Mouse (Mus musculus) brain, embryonic 18.5 days (tissue): ENCODE data around the gene A3galt2.

Experiments
- DNase-seq: peaks from one replicate; pipeline ENCODE4 v3.0.0-alpha.2; 2012; ENCODE audit warnings: low read depth, low spot score

The A3galt2 gene

DNA sequence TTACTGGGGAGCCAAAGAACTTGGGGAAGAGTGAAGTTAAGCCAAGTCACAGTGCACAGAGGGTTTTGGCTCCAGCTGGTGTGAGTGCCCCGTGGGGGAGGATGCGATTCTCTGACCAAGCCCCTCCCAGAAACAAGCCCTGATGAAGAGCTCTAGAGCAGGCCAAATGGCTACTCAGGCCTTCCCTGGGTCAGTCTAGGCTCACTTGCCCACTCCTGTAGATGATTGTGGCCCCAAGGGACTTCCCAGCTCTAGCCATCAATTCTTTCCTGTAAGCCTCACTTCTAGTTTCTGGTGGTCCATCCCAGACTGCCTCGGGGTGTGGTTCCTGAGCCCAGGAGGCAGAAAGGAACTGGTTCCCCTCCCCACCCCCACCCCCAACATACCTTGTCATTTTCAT is at the start of gene A3galt2:
Gene A3galt2 (plus strand): TSS at position 301 of the 400 bp plus-strand sequence.
- DNase-seq = no peak

GRCm38 (mm10) chr4:128706626-128707025 is 48.5 kb upstream of the A3galt2 start:
- DNase-seq = no peak

DNA sequence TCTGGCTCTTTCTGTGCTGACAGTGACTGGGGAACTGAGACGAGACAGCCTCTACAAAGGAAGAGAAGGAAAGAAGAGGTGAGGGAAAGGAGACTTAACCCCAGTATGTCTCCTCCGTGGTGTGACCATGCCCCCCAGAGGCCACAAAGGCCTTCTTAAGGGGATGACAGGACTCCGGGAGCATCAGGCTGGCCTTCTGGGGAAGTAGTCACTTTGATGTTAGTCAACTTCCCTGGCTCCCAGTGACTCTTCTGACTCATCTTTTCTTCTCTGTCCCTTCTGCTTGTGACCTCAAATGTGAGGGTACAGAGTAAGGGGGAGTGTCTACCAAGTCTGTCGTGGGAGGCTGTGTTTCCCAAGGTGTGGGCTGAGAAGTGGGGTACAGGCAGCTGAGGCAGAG is 47.8 kb upstream of the A3galt2 start:
- DNase-seq = no peak

GRCm38 (mm10) chr4:128709061-128709780 is 45.9 kb upstream of the A3galt2 start:
- no peak for DNase-seq

DNA sequence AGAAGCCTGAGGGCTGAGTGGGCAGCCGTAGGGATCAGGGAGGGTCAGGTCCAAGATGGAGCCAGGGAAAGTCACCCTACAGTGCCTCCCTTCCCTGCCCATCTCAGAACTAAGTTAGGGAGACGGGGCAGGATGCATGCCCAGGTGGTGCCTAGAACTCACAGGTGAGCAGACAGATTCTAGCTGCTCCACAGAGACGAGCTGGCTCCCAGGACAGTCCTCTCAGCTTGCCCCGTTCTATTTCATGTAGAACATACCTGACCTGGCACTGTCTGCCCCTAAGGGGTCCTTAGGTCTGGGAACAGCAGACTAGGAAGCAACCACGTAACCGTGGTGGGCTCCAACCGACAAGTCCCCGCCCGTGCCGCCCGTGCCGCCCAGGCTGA is 45.4 kb upstream of the A3galt2 start:
- DNase-seq = no peak

DNA sequence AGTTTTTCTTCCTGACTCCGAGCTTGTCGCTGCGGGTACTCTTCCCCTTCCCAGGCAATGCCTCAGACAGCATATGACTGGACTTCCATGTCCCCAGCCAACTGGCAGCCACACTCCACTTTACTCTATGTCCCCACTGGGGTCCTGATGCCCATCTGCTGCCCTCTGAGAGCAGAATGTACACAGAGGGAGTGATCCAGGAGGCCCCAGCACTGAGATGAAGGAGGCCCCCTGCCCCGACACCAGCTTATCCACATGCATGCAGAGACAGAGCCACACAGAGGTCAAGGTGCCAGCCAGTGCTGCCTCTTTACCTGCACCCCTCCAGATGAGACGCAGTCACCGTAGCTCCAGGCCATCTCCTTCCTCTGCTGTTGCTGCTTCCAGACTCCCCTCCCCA is 44.9 kb upstream of the A3galt2 start:
- no peak for DNase-seq

GRCm38 (mm10) chr4:128710800-128711199 is 44.4 kb upstream of the A3galt2 start:
- DNase-seq = no peak

DNA sequence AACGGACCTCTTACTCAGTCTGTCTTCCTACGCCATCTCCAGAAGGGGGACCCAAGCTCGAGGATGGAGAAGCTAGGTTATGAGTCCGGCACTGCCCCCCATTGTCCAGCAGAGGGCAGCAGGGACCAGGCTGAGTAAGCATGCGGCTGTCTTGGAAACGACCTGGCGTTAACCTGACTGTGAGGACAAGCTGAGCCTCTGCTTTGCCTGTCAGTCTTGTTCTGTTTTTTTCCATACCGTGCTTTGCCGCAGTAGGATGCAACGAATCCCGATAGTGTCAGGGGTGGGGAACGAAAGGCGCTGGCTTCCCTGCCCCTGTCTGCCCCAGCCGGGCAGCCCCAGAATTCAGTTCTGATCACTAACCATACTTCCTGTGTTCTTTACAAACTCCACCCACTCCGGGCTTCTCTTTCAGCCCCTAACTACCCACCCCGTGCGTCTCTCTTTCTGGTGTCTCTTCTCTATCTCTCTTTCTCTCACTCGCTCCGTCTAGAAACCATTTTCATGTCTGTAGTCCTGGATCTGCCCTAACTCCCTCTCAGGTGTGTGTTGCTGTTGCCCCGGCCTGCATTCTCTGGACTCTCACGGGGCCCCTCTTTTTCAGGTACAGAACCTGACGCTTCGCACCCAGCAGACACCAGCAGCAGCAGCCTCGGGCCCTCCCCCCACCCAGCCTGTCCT is 43.6 kb upstream of the A3galt2 start:
- peak; percentile 85 for DNase-seq

GRCm38 (mm10) chr4:128712136-128712655 is 43.0 kb upstream of the A3galt2 start:
- no peak for DNase-seq

- no peak for DNase-seq
Observed at GRCm38 (mm10) chr4:128712941-128713340, 42.2 kb upstream of the A3galt2 start.

DNA sequence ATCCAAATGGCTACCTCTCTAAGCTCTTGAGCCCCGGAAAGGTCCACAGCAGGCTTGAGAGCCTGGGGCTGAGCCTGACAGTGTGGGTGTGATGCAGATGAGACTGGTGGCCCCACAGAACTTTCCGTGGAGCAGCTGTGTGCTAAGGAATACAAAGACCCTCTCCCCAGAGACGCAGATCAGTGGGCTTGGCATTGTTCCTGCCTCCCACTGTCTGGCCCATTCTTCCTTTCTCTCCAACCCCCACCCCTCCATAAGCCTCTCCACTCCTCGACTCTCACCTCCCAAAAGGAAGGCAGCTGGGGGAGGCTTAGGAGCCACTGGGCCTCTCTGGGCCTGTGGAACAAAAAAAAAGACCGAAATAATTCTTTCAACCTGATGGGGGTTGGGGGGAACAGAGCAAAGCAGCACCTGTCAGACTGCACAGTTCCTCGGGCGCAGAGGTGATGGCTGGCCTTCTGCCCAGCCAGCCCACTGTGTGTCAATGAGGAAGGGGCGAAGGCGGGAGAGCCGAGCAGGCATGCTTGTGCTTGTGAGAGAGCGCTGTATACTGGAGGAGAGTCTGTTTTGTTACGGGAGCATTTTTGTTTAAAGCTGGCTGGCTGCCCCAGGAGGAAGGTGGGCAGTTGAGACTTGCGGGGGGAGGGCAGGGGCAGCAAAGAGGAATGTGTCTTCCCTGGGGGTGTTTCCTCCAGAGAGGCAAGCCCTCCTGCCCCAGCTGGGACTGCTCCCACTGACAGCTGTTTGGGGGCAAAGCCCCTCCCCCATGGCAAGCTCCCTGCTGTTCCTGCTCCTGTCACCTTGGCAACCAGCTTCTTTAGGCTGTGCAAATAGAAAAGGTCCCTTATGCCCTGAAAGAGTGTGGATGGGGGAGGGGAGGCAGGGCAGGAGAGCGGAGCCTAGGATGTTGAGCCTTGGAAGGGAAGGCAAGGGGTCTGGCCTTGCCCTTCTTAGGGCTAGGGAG is 39.6 kb upstream of the A3galt2 start:
- peak; percentile 74 for DNase-seq

GRCm38 (mm10) chr4:128716279-128716678 is 38.9 kb upstream of the A3galt2 start:
- DNase-seq = no peak

GRCm38 (mm10) chr4:128716731-128717130 is 38.4 kb upstream of the A3galt2 start:
- DNase-seq = no peak

GRCm38 (mm10) chr4:128720110-128720509 is 35.1 kb upstream of the A3galt2 start:
- DNase-seq = no peak

DNA sequence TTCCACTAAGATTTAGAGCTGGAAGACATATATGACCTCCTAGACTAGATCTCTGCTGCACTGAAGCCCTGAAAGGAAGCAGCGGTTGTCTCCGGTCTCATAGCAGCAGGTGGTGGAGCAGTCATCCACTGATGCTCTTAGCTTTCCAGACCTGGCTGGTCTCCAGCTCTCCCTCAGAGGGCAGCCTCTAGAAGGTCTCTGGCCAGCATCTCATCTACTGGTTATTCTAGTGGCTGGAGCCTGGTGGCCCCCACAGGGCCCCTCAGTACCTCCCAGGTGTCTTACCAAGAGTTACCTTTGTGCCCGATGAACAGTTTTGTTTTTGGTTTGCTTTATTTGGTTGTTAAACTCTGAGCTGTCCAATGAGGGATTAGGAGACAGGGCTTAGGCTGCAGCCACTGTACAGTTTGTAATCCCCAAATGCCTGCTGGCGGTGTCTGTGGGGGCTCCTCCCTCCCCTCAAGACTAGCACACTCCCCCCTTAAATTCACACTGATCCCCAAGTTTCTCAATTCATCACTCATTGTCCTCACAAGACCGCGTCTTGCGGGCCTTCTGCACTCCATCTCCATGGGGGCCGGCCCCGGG is 34.0 kb upstream of the A3galt2 start:
- no peak for DNase-seq

DNA sequence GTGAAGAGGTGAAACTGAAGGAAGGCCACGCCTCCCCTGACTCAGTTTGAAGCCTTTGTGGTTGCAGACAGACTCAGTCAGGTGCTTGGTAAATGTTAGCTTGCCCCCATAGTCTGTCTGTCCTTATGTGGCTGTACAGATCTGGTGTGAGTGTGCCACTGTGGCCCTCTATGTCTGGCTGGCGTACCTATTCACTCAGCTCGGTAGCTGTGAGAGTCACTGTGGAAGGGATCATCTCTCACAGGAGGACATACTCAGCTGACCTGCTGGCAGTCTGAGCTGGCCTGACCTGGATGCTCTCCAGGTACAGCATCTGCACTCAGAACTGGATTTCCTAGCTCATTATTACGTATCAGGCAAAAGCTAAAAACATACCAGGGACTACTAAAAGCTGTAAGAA is 33.4 kb upstream of the A3galt2 start:
- DNase-seq = no peak

DNA sequence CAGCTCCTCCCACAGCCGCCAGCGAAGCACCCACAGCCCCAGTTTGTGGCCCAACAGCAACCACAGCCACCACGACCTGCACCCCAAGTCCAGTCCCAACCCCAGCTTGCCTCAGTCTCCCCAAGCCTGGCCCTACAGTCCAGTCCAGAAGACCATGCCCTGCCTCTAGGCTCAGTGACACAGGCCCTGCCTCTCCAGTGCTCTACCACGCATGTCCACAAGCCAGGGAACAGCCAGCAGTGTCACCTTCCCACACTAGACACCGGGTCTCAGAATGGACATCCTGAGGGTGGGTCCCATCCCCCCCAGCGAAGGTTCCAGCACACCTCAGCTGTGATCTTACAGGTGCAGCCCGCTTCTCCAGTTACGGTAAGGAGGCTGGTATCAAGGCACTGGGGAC is 32.2 kb upstream of the A3galt2 start:
- no peak for DNase-seq

- no peak for DNase-seq
Observed at GRCm38 (mm10) chr4:128723431-128723830, 31.7 kb upstream of the A3galt2 start.

- DNase-seq = no peak
Observed at GRCm38 (mm10) chr4:128724059-128724458, 31.1 kb upstream of the A3galt2 start.

DNA sequence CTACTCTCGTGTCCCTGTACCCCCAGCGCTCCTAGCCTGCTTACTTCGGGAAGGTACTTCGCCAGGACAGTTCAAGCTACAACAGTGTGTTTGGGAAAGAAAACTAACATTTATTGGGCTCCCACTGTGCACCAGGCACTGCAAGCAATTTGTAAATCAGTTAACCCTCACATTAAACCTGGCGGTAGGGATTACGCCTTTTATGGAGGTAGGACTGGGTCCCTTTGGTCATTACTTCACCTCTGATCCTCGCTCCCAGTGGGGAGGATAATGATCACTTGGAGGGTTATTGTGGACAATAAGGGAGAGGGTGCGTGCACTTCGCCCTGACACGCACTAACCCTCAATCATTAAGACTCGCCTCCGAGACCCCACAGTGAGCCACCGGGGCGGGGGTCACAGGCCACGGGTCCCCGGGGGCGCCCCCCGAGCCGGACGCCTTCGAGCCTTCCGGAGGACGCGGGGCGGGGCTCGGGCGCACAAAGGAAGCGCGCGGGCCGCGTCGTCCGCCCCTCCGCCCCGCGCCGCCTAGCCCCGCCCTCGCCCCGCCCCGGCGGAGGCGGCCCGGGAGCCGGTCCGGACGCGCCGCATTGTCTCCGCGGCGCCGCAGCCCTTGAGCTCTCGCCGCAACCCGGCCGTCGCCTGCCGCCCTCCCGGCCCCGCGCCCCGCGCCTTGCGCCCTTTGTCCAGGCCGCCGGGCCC is 28.0 kb upstream of the A3galt2 start:
- no peak for DNase-seq
